Comparison of ENCODE assay signal across 29 mouse cellular contexts in genomic region chr1:133808020-133808419, GRCm38 (mm10). TPM values are rescaled to one million over a fixed set of nuclear protein-coding genes. Genes with fewer than 3 reads are reported as not detected.
DNase-seq lines count a peak whose midpoint lies in the region; ATAC-seq and TF ChIP-seq lines count a peak whose summit lies in the region.
"Had no signal": no experiment of that assay in that cellular context is flagged by ENCODE, and none has a peak within 500 bp of the region (broad histone marks: within the 10 kb centered on the region; RNA-seq: fewer than 3 reads in every experiment).

No protein-coding gene starts in this region.

- H3K36me3 ChIP-seq in stomach, embryonic 15.5 days, result no peaks in the 10 kb centered on the region
- H3K36me3 ChIP-seq in stomach, postnatal 0 days (ENCODE audit: control insufficient read depth, insufficient read depth, low read length), result no peaks in the 10 kb centered on the region
- no peaks in the 10 kb centered on the region for H3K36me3 ChIP-seq in liver, embryonic 12.5 days
- H3K36me3 ChIP-seq in liver, embryonic 15.5 days (replicated peaks), result no peaks in the 10 kb centered on the region
- H3K36me3 ChIP-seq in forebrain, embryonic 11.5 days (ENCODE audit: control insufficient read depth, insufficient read depth, low read length), result no peaks in the 10 kb centered on the region
- H3K36me3 ChIP-seq: embryonic facial prominence, embryonic 12.5 days; embryonic facial prominence, embryonic 15.5 days; forebrain, embryonic 10.5 days; G1E; heart, embryonic 12.5 days; heart, embryonic 15.5 days; hindbrain, embryonic 10.5 days had no signal

- no peaks in the 10 kb centered on the region for H3K9me3 ChIP-seq in stomach, embryonic 15.5 days
- H3K9me3 ChIP-seq in stomach, postnatal 0 days (ENCODE audit: control insufficient read depth, low read length), result no peaks in the 10 kb centered on the region
- H3K9me3 ChIP-seq in liver, embryonic 12.5 days (replicated peaks), result no peaks in the 10 kb centered on the region
- H3K9me3 ChIP-seq in liver, embryonic 15.5 days (replicated peaks), result no peaks in the 10 kb centered on the region
- H3K9me3 ChIP-seq in forebrain, embryonic 11.5 days (ENCODE audit: control insufficient read depth, low read length), result no peaks in the 10 kb centered on the region
- H3K9me3 ChIP-seq: embryonic facial prominence, embryonic 12.5 days; embryonic facial prominence, embryonic 15.5 days; forebrain, embryonic 10.5 days; G1E; heart, embryonic 12.5 days; heart, embryonic 15.5 days; hindbrain, embryonic 10.5 days had no signal

- H3K4me1 ChIP-seq in stomach, embryonic 15.5 days, result no peaks in the 10 kb centered on the region
- H3K4me1 ChIP-seq in stomach, postnatal 0 days (replicated peaks; ENCODE audit: control insufficient read depth, insufficient read depth), result no peaks in the 10 kb centered on the region
- peaks cover 46% of the 10 kb centered on the region for H3K4me1 ChIP-seq in liver, embryonic 12.5 days
- H3K4me1 ChIP-seq in liver, embryonic 15.5 days (replicated peaks), result peaks cover 34% of the 10 kb centered on the region
- no peaks in the 10 kb centered on the region for H3K4me1 ChIP-seq in forebrain, embryonic 11.5 days (replicated peaks; ENCODE audit: control insufficient read depth, insufficient read depth, low read length)
- H3K4me1 ChIP-seq: embryonic facial prominence, embryonic 12.5 days; embryonic facial prominence, embryonic 15.5 days; forebrain, embryonic 10.5 days; heart, embryonic 15.5 days had no signal

- no peak for TF ChIP-seq CTCF in stomach, postnatal 0 days (IDR thresholded peaks at IDR 0.05; ENCODE audit: low read depth)

- no peak overlapping the region for H3K9ac ChIP-seq in stomach, embryonic 15.5 days
- no peak overlapping the region for H3K9ac ChIP-seq in stomach, postnatal 0 days (ENCODE audit: low read length)
- peak overlapping the region; percentile 2; the same call in 1 of the 2 replicates for H3K9ac ChIP-seq in liver, embryonic 12.5 days
- H3K9ac ChIP-seq in liver, embryonic 15.5 days, result no peak overlapping the region
- no peak overlapping the region for H3K9ac ChIP-seq in forebrain, embryonic 11.5 days (ENCODE audit: low read length)
- H3K9ac ChIP-seq: embryonic facial prominence, embryonic 12.5 days; embryonic facial prominence, embryonic 15.5 days; heart, embryonic 12.5 days; heart, embryonic 15.5 days; hindbrain, embryonic 14.5 days had no signal

- peak; percentile 35; the same call in 1 of the 2 replicates for ATAC-seq in stomach, embryonic 15.5 days (ENCODE audit: insufficient read depth, low FRiP score, low read depth)
- no peak for ATAC-seq in stomach, postnatal 0 days (ENCODE audit: low FRiP score, low TSS enrichment)
- peak; percentile 78 for ATAC-seq in liver, embryonic 12.5 days
- ATAC-seq in liver, embryonic 15.5 days (ENCODE audit: insufficient read depth), result peak; percentile 71
- no peak for ATAC-seq in forebrain, embryonic 11.5 days (replicated peaks; ENCODE audit: low FRiP score)
- ATAC-seq: forebrain, embryonic 14.5 days; Patski had no signal

- TF ChIP-seq EP300 in stomach, postnatal 0 days (optimal IDR thresholded peaks at IDR 0.05), result no peak

- WGBS in stomach, embryonic 15.5 days, result 59% methylated on average over 8 of the region's 8 CpGs
- WGBS in stomach, postnatal 0 days, result 78% methylated on average over 8 of the region's 8 CpGs
- WGBS in liver, embryonic 12.5 days (ENCODE audit: insufficient replicate concordance), result 51% methylated on average over 8 of the region's 8 CpGs
- 55% methylated on average over 8 of the region's 8 CpGs for WGBS in liver, embryonic 15.5 days (ENCODE audit: insufficient replicate concordance)
- WGBS in forebrain, embryonic 11.5 days, result 90% methylated on average over 8 of the region's 8 CpGs

- no peak overlapping the region for H3K4me2 ChIP-seq in stomach, embryonic 15.5 days
- H3K4me2 ChIP-seq in stomach, postnatal 0 days (replicated peaks; ENCODE audit: low read depth), result no peak overlapping the region
- peak overlapping the region; percentile 19 for H3K4me2 ChIP-seq in liver, embryonic 12.5 days
- no peak overlapping the region for H3K4me2 ChIP-seq in liver, embryonic 15.5 days
- no peak overlapping the region for H3K4me2 ChIP-seq in forebrain, embryonic 11.5 days (ENCODE audit: low read depth, low read length, severe bottlenecking)
- H3K4me2 ChIP-seq: embryonic facial prominence, embryonic 12.5 days; embryonic facial prominence, embryonic 15.5 days; heart, embryonic 12.5 days; heart, embryonic 15.5 days; hindbrain, embryonic 14.5 days had no signal

- intact Hi-C loops in left cerebral cortex, postnatal 25 days (cut with DNase I), result no loop called here

- DNase-seq in stomach, postnatal 0 days (ENCODE audit: low spot score), result no peak
- no peak for DNase-seq in lung, postnatal 14 days
- DNase-seq in left cerebral cortex, postnatal 25 days (ENCODE audit: low spot score in 2 of 2), result no peak
- no peak for DNase-seq in forebrain, embryonic 11.5 days (ENCODE audit: low spot score)
- DNase-seq: adrenal gland, adult 2 months; adrenal gland, postnatal 14 days; B cell, adult 2 months; cerebellum, adult 11 months; cerebellum, adult 2 months; cerebellum, adult 9-11 months; cerebellum, postnatal 25 days; gastrocnemius, postnatal 25 days; heart, adult 18-20 months; heart, postnatal 10 days; heart, postnatal 36 days had no signal

- H3K4me3 ChIP-seq in stomach, embryonic 15.5 days (replicated peaks), result no peak overlapping the region
- H3K4me3 ChIP-seq in stomach, postnatal 0 days (ENCODE audit: low read depth, low read length), result no peak overlapping the region
- H3K4me3 ChIP-seq in liver, embryonic 12.5 days, result no peak overlapping the region
- H3K4me3 ChIP-seq in liver, embryonic 15.5 days (replicated peaks), result no peak overlapping the region
- H3K4me3 ChIP-seq in forebrain, embryonic 11.5 days (ENCODE audit: low read depth, low read length), result no peak overlapping the region
- H3K4me3 ChIP-seq: embryonic facial prominence, embryonic 12.5 days; embryonic facial prominence, embryonic 15.5 days; erythroblast, embryonic 14.5 days; forebrain, embryonic 10.5 days; heart, embryonic 12.5 days; heart, embryonic 15.5 days; hindbrain, embryonic 10.5 days had no signal

- no peaks in the 10 kb centered on the region for H3K27me3 ChIP-seq in stomach, embryonic 15.5 days (replicated peaks)
- H3K27me3 ChIP-seq in stomach, postnatal 0 days (ENCODE audit: control insufficient read depth, insufficient read depth, low read length), result no peaks in the 10 kb centered on the region
- H3K27me3 ChIP-seq in liver, embryonic 12.5 days (replicated peaks), result 0 out of 2 replicates have a peak, but pooled peaks cover 5% of the 10 kb centered on the region
- H3K27me3 ChIP-seq in liver, embryonic 15.5 days, result no peaks in the 10 kb centered on the region
- H3K27me3 ChIP-seq in forebrain, embryonic 11.5 days (ENCODE audit: control insufficient read depth, insufficient read depth, low read length), result no peaks in the 10 kb centered on the region
- H3K27me3 ChIP-seq: embryonic facial prominence, embryonic 12.5 days; embryonic facial prominence, embryonic 15.5 days; heart, embryonic 15.5 days; Patski had no signal

- no peak overlapping the region for H3K27ac ChIP-seq in stomach, embryonic 15.5 days
- H3K27ac ChIP-seq in stomach, postnatal 0 days (replicated peaks), result no peak overlapping the region
- peak overlapping the region; percentile 2; the same call in 1 of the 2 replicates for H3K27ac ChIP-seq in liver, embryonic 12.5 days
- H3K27ac ChIP-seq in liver, embryonic 15.5 days (replicated peaks), result 0 out of 2 replicates have a peak overlapping the region, but pooled peaks have one; percentile 19
- H3K27ac ChIP-seq in forebrain, embryonic 11.5 days (ENCODE audit: low read depth, low read length), result no peak overlapping the region
- H3K27ac ChIP-seq: embryonic facial prominence, embryonic 12.5 days; embryonic facial prominence, embryonic 15.5 days; forebrain, embryonic 10.5 days; heart, embryonic 15.5 days; hindbrain, embryonic 10.5 days; hindbrain, embryonic 14.5 days had no signal

RNA-seq across cellular contexts. Expression of gene Atp2b4, which starts 7.2 kb away (rescaled TPM):
- polyA plus RNA-seq in stomach, embryonic 15.5 days (2015; fragmentation: Nextera tagmentation; extraction: Ambion mirVana), result 21.5 and 22.0 TPM in 2 replicates
- polyA plus RNA-seq in stomach, postnatal 0 days (2015; fragmentation: Nextera tagmentation; extraction: Ambion mirVana), result 9.0 and 13.5 TPM in 2 replicates
- 34.1 and 37.6 TPM in 2 replicates for polyA plus RNA-seq in liver, embryonic 12.5 days (2016; fragmentation: Nextera tagmentation; extraction: Ambion mirVana)
- 37.6 and 40.1 TPM in 2 replicates for polyA plus RNA-seq in liver, embryonic 15.5 days (2015; fragmentation: Nextera tagmentation; extraction: Ambion mirVana)
- total RNA-seq in left cerebral cortex, postnatal 25 days (2021), result 100 to 1,000 TPM; 201 to 257 TPM
- polyA plus RNA-seq in forebrain, embryonic 11.5 days (2014; fragmentation: Nextera tagmentation; extraction: Ambion mirVana), result 7.4 and 8.2 TPM in 2 replicates

Comparison
In these comparisons a context has a peak if more than half of its experiments do, and no peak if none do; other contexts are left out.
1. ATAC-seq: peak in stomach, embryonic 15.5 days (single experiment), liver, embryonic 12.5 days (single experiment) and liver, embryonic 15.5 days (single experiment); none in stomach, postnatal 0 days (single experiment) and forebrain, embryonic 11.5 days (single experiment).
2. H3K27ac ChIP-seq: peak in liver, embryonic 12.5 days (single experiment) and liver, embryonic 15.5 days (single experiment); none in stomach, embryonic 15.5 days (single experiment), stomach, postnatal 0 days (single experiment) and forebrain, embryonic 11.5 days (single experiment).